Mouse (Mus musculus): ENCODE measurements around the gene A730061H03Rik. TPM values are rescaled to one million over a fixed set of nuclear protein-coding genes. Genes with fewer than 3 reads are reported as not detected.

The A730061H03Rik gene
- total RNA-seq, 2 experiments from 2014 or later = 0.86 to 1.8 TPM

- H3K27ac ChIP-seq = peak overlapping the region; percentile 93
- intact Hi-C loops (cut with DNase I) = loop anchor here (2.0 kb wide), 1 partner anchor 16 kb away; no protein-coding TSS in a partner anchor
- TF ChIP-seq CTCF (IDR thresholded peaks at IDR 0.05) = no peak
- peak; percentile 71 to 83 for DNase-seq (ENCODE audit: extremely low spot score in 1 of 2, low spot score in 2 of 2)
- H3K4me3 ChIP-seq = peak overlapping the region; percentile 70
Observed at GRCm38 (mm10) chr14:55540787-55541321, 19.4 kb downstream of the A730061H03Rik start.

GRCm38 (mm10) chr14:55540067-55540786 is 20.0 kb downstream of the A730061H03Rik start, which contains the start of gene Pck2:
Gene Pck2, plus strand, starts transcription at chr14:55540266.
- no peak for TF ChIP-seq CTCF (IDR thresholded peaks at IDR 0.05)
- H3K4me3 ChIP-seq = peak within 1 kb of the TSS; percentile 70
- intact Hi-C loops (cut with DNase I) = loop anchor here (2.0 kb wide), 1 partner anchor 17 kb away; no protein-coding TSS in a partner anchor
- DNase-seq (ENCODE audit: extremely low spot score in 1 of 2, low spot score in 2 of 2) = peak; percentile 75
- peak within 1 kb of the TSS; percentile 93 for H3K27ac ChIP-seq

- TF ChIP-seq CTCF (IDR thresholded peaks at IDR 0.05) = peak; percentile 80
- Histone ChIP-seq H3K4me3 (no peak overlapping the region), H3K27ac (no peak overlapping the region)
- intact Hi-C loops (cut with DNase I) = no loop called here
- DNase-seq (ENCODE audit: extremely low spot score in 1 of 2, low spot score in 2 of 2) = peak; percentile 42 to 47
Observed at GRCm38 (mm10) chr14:55536116-55536745, 24.0 kb downstream of the A730061H03Rik start.

GRCm38 (mm10) chr14:55527940-55528339 is 32.3 kb downstream of the A730061H03Rik start:
- Histone ChIP-seq H3K4me3 (no peak overlapping the region), H3K27ac (no peak overlapping the region)
- DNase-seq (ENCODE audit: extremely low spot score in 1 of 2, low spot score in 2 of 2) = no peak
- intact Hi-C loops (cut with DNase I) = loop anchor here (2.0 kb wide), 1 partner anchor 31 kb away; no protein-coding TSS in a partner anchor
- peak; percentile 58 for TF ChIP-seq CTCF (IDR thresholded peaks at IDR 0.05)

GRCm38 (mm10) chr14:55526674-55527073 is 33.5 kb downstream of the A730061H03Rik start:
- no peak overlapping the region for H3K27ac ChIP-seq
- TF ChIP-seq CTCF (IDR thresholded peaks at IDR 0.05) = no peak
- H3K4me3 ChIP-seq = no peak overlapping the region
- DNase-seq (ENCODE audit: extremely low spot score in 1 of 2, low spot score in 2 of 2) = no peak
- intact Hi-C loops (cut with DNase I) = no loop called here

GRCm38 (mm10) chr14:55524785-55525184 is 35.4 kb downstream of the A730061H03Rik start, which contains the start of gene Nrl:
Gene Nrl, minus strand, starts transcription at chr14:55524981.
- intact Hi-C loops (cut with DNase I) = no loop called here
- TF ChIP-seq CTCF (IDR thresholded peaks at IDR 0.05) = no peak
- no peak for DNase-seq (ENCODE audit: extremely low spot score in 1 of 2, low spot score in 2 of 2)
- Histone ChIP-seq H3K27ac (no peak within 1 kb of the TSS), H3K4me3 (no peak within 1 kb of the TSS)

GRCm38 (mm10) chr14:55524062-55524461 is 36.1 kb downstream of the A730061H03Rik start:
- intact Hi-C loops (cut with DNase I) = no loop called here
- Histone ChIP-seq H3K4me3 (no peak overlapping the region), H3K27ac (no peak overlapping the region)
- DNase-seq (ENCODE audit: extremely low spot score in 1 of 2, low spot score in 2 of 2) = no peak
- no peak for TF ChIP-seq CTCF (IDR thresholded peaks at IDR 0.05)

GRCm38 (mm10) chr14:55520451-55521361 is 39.5 kb downstream of the A730061H03Rik start:
- DNase-seq (ENCODE audit: extremely low spot score in 1 of 2, low spot score in 2 of 2) = peak in 1 of 2 experiments; percentile 58
- Histone ChIP-seq H3K27ac (peak overlapping the region; percentile 78), H3K4me3 (peak overlapping the region; percentile 55)
- TF ChIP-seq CTCF (IDR thresholded peaks at IDR 0.05) = no peak; the same call in none of the 2 replicates
- intact Hi-C loops (cut with DNase I) = loop anchor here (2.0 kb wide), 1 partner anchor 14 kb away; no protein-coding TSS in a partner anchor

GRCm38 (mm10) chr14:55519604-55520003 is 40.6 kb downstream of the A730061H03Rik start:
- Histone ChIP-seq H3K27ac (peak overlapping the region; percentile 79), H3K4me3 (no peak overlapping the region)
- TF ChIP-seq CTCF (IDR thresholded peaks at IDR 0.05) = no peak; the same call in 1 of the 2 replicates
- DNase-seq (ENCODE audit: extremely low spot score in 1 of 2, low spot score in 2 of 2) = no peak
- intact Hi-C loops (cut with DNase I) = loop anchor here (1.0 to 2.0 kb wide), 2 partner anchors 9 to 13 kb away; partner anchors contain the start of gene Cpne6

- Histone ChIP-seq H3K4me3 (no peak overlapping the region), H3K27ac (peak overlapping the region; percentile 79)
- TF ChIP-seq CTCF (IDR thresholded peaks at IDR 0.05) = no peak
- intact Hi-C loops (cut with DNase I) = loop anchor here (1.0 kb wide), 1 partner anchor 9 kb away; the partner anchor contains the start of gene Cpne6
- DNase-seq (ENCODE audit: extremely low spot score in 1 of 2, low spot score in 2 of 2) = peak; percentile 57 to 74
Observed at GRCm38 (mm10) chr14:55518897-55519296, 41.3 kb downstream of the A730061H03Rik start.

GRCm38 (mm10) chr14:55515846-55516245 is 44.4 kb downstream of the A730061H03Rik start:
- Histone ChIP-seq H3K27ac (no peak overlapping the region), H3K4me3 (no peak overlapping the region)
- no peak for DNase-seq (ENCODE audit: extremely low spot score in 1 of 2, low spot score in 2 of 2)
- no peak for TF ChIP-seq CTCF (IDR thresholded peaks at IDR 0.05)
- intact Hi-C loops (cut with DNase I) = no loop called here

All from left cerebral cortex, adult 2 months (tissue).